Mouse (Mus musculus): ENCODE measurements around the gene Rnf224.

GRCm38 (mm10) chr2:25214444-25214843, 22.1 kb downstream of the Rnf224 start, which contains the start of gene Stpg3:
- no peak for TF ChIP-seq POLR2A (IDR thresholded peaks at IDR 0.05; ENCODE audit: low read depth, low read length)
- TF ChIP-seq EP300 (IDR thresholded peaks at IDR 0.05; ENCODE audit: low read length): no peak
- TF ChIP-seq CTCF (conservative IDR thresholded peaks at IDR 0.05 in 1 of 2, IDR thresholded peaks at IDR 0.05 in 1 of 2; ENCODE audit: low read depth in 2 of 2, low read length in 2 of 2): no peak
- no peak for TF ChIP-seq MXI1 (IDR thresholded peaks at IDR 0.05; ENCODE audit: low read depth, low read length)
- no peak for TF ChIP-seq RAD21 (IDR thresholded peaks at IDR 0.05; ENCODE audit: low read depth, low read length)
- TF ChIP-seq ELF1 (IDR thresholded peaks at IDR 0.05; ENCODE audit: low read depth, low read length): no peak
- no peak for TF ChIP-seq GABPA (IDR thresholded peaks at IDR 0.05; ENCODE audit: insufficient replicate concordance, low read depth, low read length)
- TF ChIP-seq JUND (conservative IDR thresholded peaks at IDR 0.05; ENCODE audit: low read depth, low read length): no peak
- no peak for TF ChIP-seq CHD2 (IDR thresholded peaks at IDR 0.05; ENCODE audit: low read length)

Measured in CH12.LX (cell line).